Comparison of ENCODE assay signal across 8 mouse cellular contexts in the genomic region with DNA sequence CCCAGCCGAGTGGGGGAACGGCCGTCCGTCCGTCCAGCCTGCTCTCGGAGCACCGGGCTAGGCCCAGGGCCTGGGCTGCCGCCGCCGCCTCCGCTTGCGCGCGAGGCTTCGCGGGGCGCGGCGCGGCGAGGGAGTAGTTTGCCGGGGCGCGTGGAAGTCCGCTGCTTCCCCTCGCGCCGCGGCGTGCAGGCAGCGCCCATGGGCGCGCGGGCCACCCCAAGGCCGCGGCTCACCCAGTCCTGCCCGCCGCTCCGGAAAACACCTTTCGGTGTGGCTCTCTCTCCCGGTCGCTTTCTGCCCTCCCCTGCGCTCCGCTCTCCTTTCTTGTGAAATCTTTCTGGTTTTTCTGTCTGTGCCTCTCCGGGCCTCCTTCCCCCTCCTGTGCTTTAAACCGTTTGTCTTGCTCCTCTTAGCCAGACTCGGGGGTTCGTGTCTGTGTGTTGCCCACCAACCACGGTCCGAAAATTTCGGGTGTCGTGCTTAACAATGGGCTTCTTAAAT. TPM values are rescaled to one million over a fixed set of nuclear protein-coding genes. Genes with fewer than 3 reads are reported as not detected.
DNase-seq lines count a peak whose midpoint lies in the region; ATAC-seq and TF ChIP-seq lines count a peak whose summit lies in the region.

No protein-coding gene starts in this region.

- H3K4me3 ChIP-seq in heart, embryonic 12.5 days, result peak overlapping the region; percentile 95
- peak overlapping the region; percentile 83 to 90 for H3K4me3 ChIP-seq in MEL (ENCODE audit: control insufficient read depth in 1 of 2, insufficient read depth in 1 of 2, low read depth in 2 of 2, low read length in 2 of 2)
- peak overlapping the region; percentile 91 for H3K4me3 ChIP-seq in limb, embryonic 11.5 days (ENCODE audit: low read depth, low read length)
- H3K4me3 ChIP-seq in midbrain, embryonic 16.5 days (ENCODE audit: low read depth, low read length), result peak overlapping the region; percentile 92

- no peak for TF ChIP-seq EP300 in MEL (IDR thresholded peaks at IDR 0.05; ENCODE audit: low read depth in 1 of 2, low read length in 2 of 2)

- peaks cover 26% of the 10 kb centered on the region for H3K4me1 ChIP-seq in heart, embryonic 12.5 days (replicated peaks)
- peaks cover 2 to 16% of the 10 kb centered on the region in 2 experiments for H3K4me1 ChIP-seq in MEL (ENCODE audit: control insufficient read depth in 1 of 2, insufficient read depth in 2 of 2, low read length in 2 of 2)
- 0 out of 2 replicates have a peak, but pooled peaks cover 3% of the 10 kb centered on the region for H3K4me1 ChIP-seq in limb, embryonic 11.5 days (ENCODE audit: control insufficient read depth, insufficient read depth, low read length)
- H3K4me1 ChIP-seq in midbrain, embryonic 16.5 days (ENCODE audit: control insufficient read depth, insufficient read depth, low read length), result peaks cover 21% of the 10 kb centered on the region

- no peak for DNase-seq in heart, adult 8-10 months (ENCODE audit: low spot score)
- DNase-seq in MEL (ENCODE audit: low read depth, low spot score), result peak; percentile 64
- DNase-seq in limb, embryonic 11.5 days (ENCODE audit: low spot score), result peak; percentile 48
- DNase-seq in layer of hippocampus, postnatal 36 days, result no peak
- no peak for DNase-seq in right cerebral cortex, adult 18-20 months

- TF ChIP-seq RAD21 in MEL (IDR thresholded peaks at IDR 0.05; ENCODE audit: low read depth, low read length), result no peak

- peaks cover 43% of the 10 kb centered on the region for H3K79me2 ChIP-seq in MEL (ENCODE audit: control insufficient read depth, insufficient read depth, low read length, poor library complexity)

- ATAC-seq in heart, embryonic 12.5 days (ENCODE audit: insufficient number of reproducible peaks, low FRiP score), result no peak
- ATAC-seq in erythroid progenitor cell, adult 5-6 weeks (replicated peaks; ENCODE audit: low FRiP score, poor library complexity, severe bottlenecking), result peak; percentile 21
- no peak for ATAC-seq in limb, embryonic 11.5 days (ENCODE audit: insufficient number of reproducible peaks, low FRiP score, low TSS enrichment, low read depth)
- ATAC-seq in midbrain, embryonic 16.5 days, result no peak

- no peaks in the 10 kb centered on the region for H3K36me3 ChIP-seq in heart, embryonic 12.5 days
- peaks cover 0 to 23% of the 10 kb centered on the region in 2 experiments; a peak in 2 of 4 replicates for H3K36me3 ChIP-seq in MEL (ENCODE audit: control insufficient read depth in 1 of 2, insufficient read depth in 2 of 2, low read length in 2 of 2)
- no peaks in the 10 kb centered on the region for H3K36me3 ChIP-seq in limb, embryonic 11.5 days (ENCODE audit: control insufficient read depth, insufficient read depth, low read length)
- H3K36me3 ChIP-seq in midbrain, embryonic 16.5 days (ENCODE audit: control insufficient read depth, insufficient read depth, low read length), result no peaks in the 10 kb centered on the region

- TF ChIP-seq CTCF in MEL (IDR thresholded peaks at IDR 0.05 in 2 of 3, conservative IDR thresholded peaks at IDR 0.05 in 1 of 3; ENCODE audit: control insufficient read depth in 1 of 3, insufficient read depth in 1 of 3, low read depth in 2 of 3, low read length in 3 of 3, poor library complexity in 1 of 3, severe bottlenecking in 1 of 3), result no peak

- no peaks in the 10 kb centered on the region for H3K27me3 ChIP-seq in heart, embryonic 12.5 days (replicated peaks)
- H3K27me3 ChIP-seq in MEL (ENCODE audit: control insufficient read depth in 1 of 2, insufficient read depth in 2 of 2, low read length in 2 of 2), result no peaks in the 10 kb centered on the region
- H3K27me3 ChIP-seq in limb, embryonic 11.5 days (ENCODE audit: control insufficient read depth, insufficient read depth, low read length), result no peaks in the 10 kb centered on the region
- H3K27me3 ChIP-seq in midbrain, embryonic 16.5 days (ENCODE audit: control insufficient read depth, insufficient read depth, low read depth, low read length), result no peaks in the 10 kb centered on the region

- TF ChIP-seq POLR2A in MEL (IDR thresholded peaks at IDR 0.05; ENCODE audit: control insufficient read depth in 1 of 2, insufficient read depth in 1 of 2, low read depth in 1 of 2, low read length in 2 of 2, poor library complexity in 1 of 2), result no peak

- peak overlapping the region; percentile 70 for H3K4me2 ChIP-seq in heart, embryonic 12.5 days
- H3K4me2 ChIP-seq in limb, embryonic 11.5 days (ENCODE audit: low read depth, severe bottlenecking), result peak overlapping the region; percentile 62
- peak overlapping the region; percentile 75 for H3K4me2 ChIP-seq in midbrain, embryonic 16.5 days (ENCODE audit: low read length)

- peak overlapping the region; percentile 92 for H3K27ac ChIP-seq in heart, embryonic 12.5 days (ENCODE audit: poor library complexity, severe bottlenecking)
- peak overlapping the region; percentile 57 for H3K27ac ChIP-seq in MEL (ENCODE audit: control insufficient read depth, low read depth, low read length)
- peak overlapping the region; percentile 86 for H3K27ac ChIP-seq in limb, embryonic 11.5 days (replicated peaks; ENCODE audit: low read depth, low read length)
- peak overlapping the region; percentile 95 for H3K27ac ChIP-seq in midbrain, embryonic 16.5 days (ENCODE audit: low read length)

- under 1% methylated on average over 36 of the region's 52 CpGs for WGBS in heart, embryonic 12.5 days
- under 1% methylated on average over 52 of the region's 52 CpGs for WGBS in limb, embryonic 11.5 days
- under 1% methylated on average over 46 of the region's 52 CpGs for whole genome bisulfite sequencing in midbrain, embryonic 16.5 days

- no peaks in the 10 kb centered on the region for H3K9me3 ChIP-seq in heart, embryonic 12.5 days (replicated peaks)
- no peaks in the 10 kb centered on the region for H3K9me3 ChIP-seq in MEL (replicated peaks; ENCODE audit: insufficient read depth, low read length)
- H3K9me3 ChIP-seq in limb, embryonic 11.5 days (ENCODE audit: control insufficient read depth, low read length), result no peaks in the 10 kb centered on the region
- no peaks in the 10 kb centered on the region for H3K9me3 ChIP-seq in midbrain, embryonic 16.5 days (replicated peaks; ENCODE audit: control insufficient read depth, low read length, poor library complexity, severe bottlenecking)

- H3K9ac ChIP-seq in heart, embryonic 12.5 days, result peak overlapping the region; percentile 99
- peak overlapping the region; percentile 89 for H3K9ac ChIP-seq in MEL (ENCODE audit: control insufficient read depth, low read depth, low read length, poor library complexity, severe bottlenecking)
- H3K9ac ChIP-seq in limb, embryonic 11.5 days (ENCODE audit: low read length), result peak overlapping the region; percentile 96
- H3K9ac ChIP-seq in midbrain, embryonic 16.5 days (ENCODE audit: low read depth, low read length), result peak overlapping the region; percentile 88

TF ChIP-seq in MEL, 35 proteins besides CTCF, POLR2A, EP300 and RAD21:
- TF ChIP-seq BHLHE40 (IDR thresholded peaks at IDR 0.05; ENCODE audit: borderline replicate concordance, low read depth, low read length) (no peak), HCFC1 (IDR thresholded peaks at IDR 0.05; ENCODE audit: low read depth, low read length) (no peak; the same call in 1 of the 2 replicates), MXI1 (IDR thresholded peaks at IDR 0.05; ENCODE audit: low read depth, low read length) (0 out of 2 replicates have a peak, but pooled peaks have one; percentile 38)

RNA-seq across cellular contexts. Expression of a gene that starts 1.9 kb away (rescaled TPM):
- 73.9 and 78.9 TPM in 2 replicates for polyA plus RNA-seq in heart, embryonic 12.5 days (2016; fragmentation: Nextera tagmentation; extraction: Ambion mirVana)
- total RNA-seq in heart, adult 8-10 months (2022), result 100 to 1,000 TPM; 114 to 144 (median 130) TPM
- 45.7 and 48.6 TPM in 2 replicates for total RNA-seq in MEL (2012; rRNA removed)
- polyA plus RNA-seq in MEL (2012; ENCODE audit: insufficient read depth in 1 of 2, insufficient read length in 2 of 2, low read depth in 1 of 2, low replicate concordance in 2 of 2, missing spikeins in 1 of 2), result 10 to 100 TPM in 1 of 2 experiments, not detected in 1; 51.6 TPM
- 102 and 124 TPM in 2 replicates for total RNA-seq in erythroid progenitor cell, adult 5-6 weeks (2015; ENCODE audit: low replicate concordance)
- total RNA-seq in erythroid progenitor cell, adult 5-6 weeks (2017; ENCODE audit: low replicate concordance), result 107 and 145 TPM in 2 replicates
- polyA plus RNA-seq in limb, embryonic 11.5 days (2014; fragmentation: Nextera tagmentation; extraction: Ambion mirVana), result 81.6 and 87.4 TPM in 2 replicates
- 74.1 and 79.2 TPM in 2 replicates for polyA plus RNA-seq in midbrain, embryonic 16.5 days (2015; fragmentation: Nextera tagmentation; extraction: Ambion mirVana)
- 100 to 1,000 TPM; 131 TPM for total RNA-seq in layer of hippocampus, postnatal 36 days (2021)

Comparison
In these comparisons a context has a peak if more than half of its experiments do, and no peak if none do; other contexts are left out.
1. DNase-seq: peak in MEL (single experiment) and limb, embryonic 11.5 days (single experiment); none in heart, adult 8-10 months (single experiment), layer of hippocampus, postnatal 36 days (0 of 2) and right cerebral cortex, adult 18-20 months (single experiment).
2. Peak in every context shown above with its lines, with median percentiles within 50 percentile points of each other: H3K27ac ChIP-seq, H3K4me2 ChIP-seq, H3K4me3 ChIP-seq and H3K9ac ChIP-seq.